Mouse (Mus musculus) T-helper 2 cell (primary cell): ENCODE results near the gene Rcsd1.

Source experiments
- in situ Hi-C: fragments of 300-600 bp; cut with MboI, MseI; formaldehyde crosslinking; loops from one replicate; pipeline ENCODE4 v1.15.1; 2025; ENCODE audit warnings: high pct_unique_total_duplicates

The Rcsd1 gene

GRCm38 (mm10) chr1:165709629-165710256 lies at the start of gene Rcsd1:
Gene Rcsd1 (minus strand): TSS chr1:165709757.
- in situ Hi-C loops: loop anchor here (10.0 kb wide), 1 partner anchor 1255 kb away; the partner anchor contains the start of gene Atp1b1

- in situ Hi-C loops: loop anchor here (25.0 kb wide), 1 partner anchor 1232 kb away; no protein-coding TSS in a partner anchor
Observed at GRCm38 (mm10) chr1:165755194-165755593, 45.6 kb upstream of the Rcsd1 start.

DNA sequence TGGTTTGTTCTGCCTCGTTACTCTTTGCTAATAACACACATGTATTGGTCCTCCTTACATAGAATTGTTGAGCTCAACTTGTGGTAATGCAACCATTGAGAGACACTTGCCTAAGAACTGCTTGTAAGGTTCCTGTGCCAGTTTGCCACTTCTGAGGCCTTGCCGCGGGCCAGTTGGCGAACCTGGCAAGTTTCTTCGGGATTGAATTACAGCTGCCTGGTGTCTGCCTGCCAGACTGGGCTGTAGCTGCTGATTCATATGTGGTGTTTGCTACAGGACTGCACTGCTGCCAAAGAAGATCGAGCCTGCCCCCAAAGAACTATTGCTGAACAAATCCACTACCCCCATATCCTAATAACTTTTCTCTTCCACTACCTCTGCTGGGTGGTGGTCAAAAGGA lies 44.6 kb upstream of the Rcsd1 start:
- in situ Hi-C loops: loop anchor here (25.0 kb wide), 1 partner anchor 1233 kb away; no protein-coding TSS in a partner anchor

DNA sequence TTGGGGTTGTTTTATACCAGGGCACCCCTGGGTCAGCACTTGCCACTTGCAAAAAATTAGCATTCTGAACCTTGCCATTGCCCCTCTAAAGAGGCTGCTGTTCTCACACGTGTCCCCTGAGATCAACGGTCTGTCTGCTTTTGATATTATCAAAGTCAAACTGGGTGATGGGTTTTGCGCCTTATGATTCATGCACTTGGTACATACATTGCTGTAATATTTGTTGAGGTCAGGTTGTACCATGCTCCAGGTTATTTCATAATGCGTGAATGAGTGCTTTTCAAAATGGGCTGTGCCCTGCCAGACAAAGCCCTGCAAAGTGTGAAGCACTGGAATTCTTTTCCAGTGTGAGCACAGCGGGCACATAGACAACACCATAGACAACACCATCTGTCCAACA lies 42.3 kb upstream of the Rcsd1 start:
- in situ Hi-C loops: loop anchor here (25.0 kb wide), 1 partner anchor 1235 kb away; no protein-coding TSS in a partner anchor

- in situ Hi-C loops: loop anchor here (25.0 kb wide), 1 partner anchor 1236 kb away; no protein-coding TSS in a partner anchor
Observed at GRCm38 (mm10) chr1:165751142-165751541, 41.6 kb upstream of the Rcsd1 start.

DNA sequence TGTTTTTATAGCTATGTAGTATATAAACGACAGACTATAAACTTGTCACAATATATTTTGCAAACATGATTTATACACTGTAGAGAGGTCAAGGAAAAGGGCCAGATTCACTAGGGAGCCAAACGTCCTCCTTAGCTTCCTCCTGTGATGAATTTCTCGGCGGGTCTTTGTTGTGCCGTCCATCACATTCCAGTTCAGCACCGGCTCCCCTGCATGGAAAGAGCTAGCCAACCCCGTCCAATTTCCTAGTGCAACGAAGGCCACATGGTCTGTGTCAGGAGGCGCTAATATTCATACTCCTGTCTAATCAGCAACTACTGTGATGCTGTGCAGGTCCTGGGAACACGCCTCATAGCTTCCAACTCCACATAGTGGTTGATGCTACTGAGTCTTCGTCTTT lies 38.5 kb upstream of the Rcsd1 start:
- in situ Hi-C loops: no loop called here

DNA sequence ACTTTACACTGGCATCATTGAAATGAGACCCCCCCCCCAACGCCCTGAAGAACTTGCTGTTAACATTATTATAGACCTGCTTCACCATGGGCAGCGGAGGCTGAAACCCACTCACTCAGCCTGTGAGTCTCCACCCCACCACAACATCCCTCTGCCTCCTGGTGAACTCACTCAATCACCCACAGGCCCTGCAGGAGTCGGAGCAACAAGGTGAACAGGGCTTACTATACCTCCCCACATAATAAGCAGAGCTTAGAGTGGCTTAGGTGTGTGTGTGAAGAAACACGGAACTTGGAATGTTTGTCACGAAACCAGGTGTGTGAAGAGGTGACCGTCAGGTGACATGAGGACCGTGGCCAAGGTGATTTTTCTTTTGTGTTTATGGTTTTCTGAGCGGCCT lies 32.4 kb upstream of the Rcsd1 start:
- in situ Hi-C loops: no loop called here

DNA sequence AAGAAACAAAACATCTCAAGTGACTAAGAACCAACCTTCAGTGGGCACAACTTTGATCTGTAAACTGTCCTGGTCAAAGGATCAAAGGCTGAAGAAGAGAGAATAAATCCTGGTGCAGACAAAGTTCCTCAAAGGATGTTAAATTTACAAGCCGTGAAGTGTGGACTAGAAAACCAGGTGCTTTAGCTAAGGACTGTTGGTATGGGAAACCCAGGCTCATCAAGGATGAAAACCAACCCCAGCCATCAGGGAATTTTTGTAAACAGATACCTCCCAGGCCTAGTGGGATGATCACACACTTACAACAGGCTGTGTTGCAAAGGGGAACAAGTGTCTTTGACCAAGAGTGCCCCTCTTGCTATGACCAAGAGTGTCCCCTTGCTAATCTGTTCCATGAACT lies 29.4 kb upstream of the Rcsd1 start:
- in situ Hi-C loops: loop anchor here (5.0 to 10.0 kb wide), 2 partner anchors 77 to 154 kb away; no protein-coding TSS in a partner anchor

DNA sequence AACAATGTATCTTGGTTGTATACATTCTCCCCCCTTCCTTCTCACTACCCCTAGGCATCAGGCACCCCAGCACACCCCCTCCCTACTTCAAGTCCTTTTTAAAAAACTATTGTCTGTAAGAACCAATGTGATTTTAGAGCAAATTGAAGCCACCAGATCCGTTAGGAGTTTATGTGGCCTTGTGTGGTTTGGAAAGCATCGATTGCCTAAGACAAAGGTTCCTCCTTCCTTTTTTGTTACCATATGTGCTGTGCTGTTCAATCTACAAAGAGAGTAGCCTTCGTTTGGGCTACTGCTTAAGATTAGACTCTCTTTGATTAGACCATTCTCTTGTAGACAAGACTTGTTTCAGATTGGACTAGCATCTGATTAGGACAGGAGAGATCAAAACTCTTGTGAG lies 28.3 kb upstream of the Rcsd1 start:
- in situ Hi-C loops: loop anchor here (5.0 to 10.0 kb wide), 2 partner anchors 76 to 153 kb away; no protein-coding TSS in a partner anchor

DNA sequence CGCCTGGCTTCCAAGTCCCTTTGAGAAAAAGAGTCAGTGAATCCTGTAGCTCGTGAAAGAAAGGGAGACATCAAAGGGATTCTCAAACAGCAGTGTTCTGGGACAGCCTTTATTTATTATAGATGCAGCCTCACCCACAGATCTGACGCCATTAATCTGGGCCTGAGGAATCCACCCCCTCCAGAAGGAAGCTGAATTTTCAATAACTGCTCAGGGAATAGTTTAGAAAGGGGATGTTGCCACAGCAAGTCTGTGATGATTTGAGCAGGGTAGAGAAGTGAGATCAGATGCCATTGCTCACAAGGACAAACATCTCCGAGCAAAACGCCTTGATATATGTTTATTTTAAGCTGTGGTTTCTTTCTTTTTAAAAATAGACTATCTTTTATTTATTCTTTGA lies 27.9 kb upstream of the Rcsd1 start:
- in situ Hi-C loops: loop anchor here (5.0 to 10.0 kb wide), 2 partner anchors 75 to 153 kb away; no protein-coding TSS in a partner anchor

DNA sequence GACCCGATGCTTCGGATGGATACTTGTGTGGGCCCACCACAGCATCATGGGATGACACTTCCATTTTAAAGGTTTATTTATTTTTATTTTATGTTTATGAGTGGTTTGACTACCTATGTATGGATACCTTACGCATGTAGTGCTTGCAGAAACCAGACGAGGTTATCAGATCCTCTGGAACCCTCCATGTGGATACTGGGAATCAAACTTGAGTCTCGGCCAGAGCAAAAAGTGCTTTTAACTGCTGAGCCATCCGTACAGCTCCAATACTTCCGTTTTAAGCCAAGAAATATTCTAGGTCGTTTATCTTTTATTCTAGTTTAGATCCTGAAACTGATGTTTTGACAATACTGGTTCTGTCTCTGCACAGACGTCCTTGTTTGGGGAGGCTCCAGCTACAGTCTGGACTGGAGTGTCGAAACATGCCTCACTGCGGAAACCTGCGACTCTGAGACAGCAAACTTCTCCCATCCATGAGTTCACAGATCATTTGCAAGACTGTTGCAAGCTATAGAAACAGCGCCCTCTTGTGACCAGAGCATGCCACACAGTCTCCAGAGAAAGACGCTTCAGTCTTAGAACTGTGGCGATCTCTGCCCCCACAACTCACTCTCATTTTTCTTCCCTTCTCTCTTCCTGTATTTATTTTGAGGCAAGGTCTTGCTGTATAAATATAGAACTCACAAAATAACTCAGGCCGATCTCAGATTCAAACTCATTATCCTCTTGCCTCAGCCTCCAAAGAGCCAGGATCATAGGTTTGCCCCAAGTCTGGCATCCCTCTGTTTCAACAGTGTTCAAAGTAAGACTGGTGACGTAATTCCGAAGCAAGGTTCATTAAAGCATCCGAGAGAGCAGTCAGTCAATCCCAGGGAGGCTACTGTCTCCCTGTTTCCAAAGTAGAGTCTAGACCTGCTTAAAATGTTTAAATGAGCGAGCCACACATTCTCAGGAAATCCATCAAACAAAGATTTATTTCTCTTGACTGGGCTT lies 26.6 kb upstream of the Rcsd1 start:
- in situ Hi-C loops: loop anchor here (5.0 to 10.0 kb wide), 2 partner anchors 74 to 151 kb away; no protein-coding TSS in a partner anchor

DNA sequence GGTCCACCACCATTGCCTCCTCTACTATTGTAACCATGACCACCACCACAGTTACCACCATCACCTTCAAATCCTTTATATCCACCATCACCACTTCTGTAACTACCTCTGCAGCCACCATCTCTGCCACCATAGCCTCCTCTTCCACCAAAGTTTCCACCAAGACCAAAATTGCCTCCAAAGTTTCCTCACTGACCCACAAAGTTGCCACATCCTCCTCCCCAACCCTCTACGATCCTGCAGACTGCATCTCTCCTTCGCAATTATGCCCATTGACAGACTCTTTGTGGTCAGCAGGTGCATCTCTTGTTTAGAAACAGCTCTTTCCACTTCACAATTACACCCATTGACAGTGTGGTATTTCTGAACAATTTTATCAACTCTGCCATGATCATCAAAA lies 25.3 kb upstream of the Rcsd1 start:
- in situ Hi-C loops: loop anchor here (5.0 to 10.0 kb wide), 2 partner anchors 73 to 150 kb away; no protein-coding TSS in a partner anchor

DNA sequence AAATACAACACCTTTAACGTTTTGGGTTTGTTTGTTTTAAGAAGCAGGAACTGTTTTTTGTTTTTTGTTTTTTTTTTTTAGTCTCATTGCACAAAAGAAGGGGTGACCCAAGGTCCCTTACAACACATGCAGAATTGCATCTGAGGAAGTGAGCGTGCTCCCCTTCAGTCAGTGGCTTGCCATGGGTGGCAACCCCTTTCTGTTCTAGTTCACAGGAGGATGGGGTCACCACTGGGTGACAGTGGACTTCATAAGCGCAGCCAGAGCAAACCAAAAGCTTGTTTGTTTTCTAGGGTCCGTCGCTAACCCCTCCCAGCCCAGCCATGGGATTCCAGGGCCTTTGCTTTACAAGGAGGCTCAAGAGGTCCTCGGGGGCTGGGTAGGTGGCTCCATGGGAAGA lies 22.0 kb upstream of the Rcsd1 start:
- in situ Hi-C loops: loop anchor here (10.0 kb wide), 1 partner anchor 147 kb away; no protein-coding TSS in a partner anchor

DNA sequence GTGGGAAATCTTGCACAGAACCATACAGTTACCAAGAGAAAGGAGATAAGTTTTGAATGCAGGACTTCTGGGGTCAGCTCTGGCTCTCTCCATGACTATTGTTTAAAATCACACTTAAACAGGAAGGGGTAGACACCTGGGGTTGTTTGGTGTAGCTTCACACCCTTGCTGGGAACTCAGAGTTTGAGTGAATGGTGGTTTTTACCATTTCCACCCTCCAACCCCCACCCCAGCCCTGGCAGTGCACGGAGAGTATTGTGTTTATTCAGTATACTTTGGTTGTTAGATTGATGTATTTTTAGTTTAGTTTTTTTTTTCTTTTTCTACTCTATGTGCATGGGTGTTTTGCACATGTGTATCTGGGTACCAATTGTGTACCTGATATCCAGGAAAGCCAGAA lies 20.6 kb upstream of the Rcsd1 start:
- in situ Hi-C loops: loop anchor here (10.0 kb wide), 1 partner anchor 145 kb away; no protein-coding TSS in a partner anchor

DNA sequence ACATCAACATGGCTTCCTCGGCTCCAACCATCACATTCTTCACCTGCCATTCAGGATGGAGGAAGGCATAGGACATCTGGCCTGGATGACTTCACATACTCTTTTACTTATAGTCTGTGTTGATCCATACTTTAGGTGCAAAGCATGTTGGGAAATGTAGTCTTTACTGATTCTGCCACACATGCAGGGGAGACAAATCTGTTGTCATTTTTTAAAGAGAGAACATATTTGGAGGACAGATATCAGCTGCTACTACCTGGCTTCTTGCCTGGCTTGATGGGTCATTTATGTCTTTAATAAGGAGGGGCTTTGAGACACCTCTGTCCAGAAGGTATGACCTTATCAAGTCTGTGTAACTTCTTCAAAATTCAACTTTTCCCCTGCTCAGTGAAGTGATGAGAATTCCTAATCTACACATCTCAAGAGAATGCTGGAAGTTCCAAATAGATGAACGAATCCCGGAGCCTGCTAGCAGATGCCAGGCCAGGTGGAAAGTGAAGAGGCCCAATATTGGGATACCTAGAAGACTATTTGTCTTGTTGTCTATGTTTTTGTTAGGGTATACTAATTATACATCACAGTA lies 18.6 kb upstream of the Rcsd1 start:
- in situ Hi-C loops: no loop called here

DNA sequence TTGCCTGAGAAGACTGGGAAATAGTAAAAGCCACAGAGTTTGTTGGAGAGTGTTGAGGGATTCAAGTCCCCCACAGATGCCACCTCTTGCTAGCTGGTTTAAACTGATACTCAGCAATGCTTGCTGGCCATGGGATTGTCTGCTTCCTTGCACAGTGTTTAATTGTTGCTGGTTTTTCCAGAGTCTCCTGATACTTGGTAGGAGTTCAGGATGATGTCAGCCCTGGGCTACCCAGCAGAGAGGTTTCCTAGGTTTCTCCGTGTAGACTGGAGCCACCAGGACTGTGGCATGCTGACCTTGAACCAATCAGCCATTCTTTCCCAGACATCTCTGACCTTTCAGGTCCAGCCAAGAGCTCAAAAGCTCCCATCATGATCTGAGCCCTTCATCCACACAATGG lies 17.4 kb upstream of the Rcsd1 start:
- in situ Hi-C loops: no loop called here

- in situ Hi-C loops: no loop called here
Observed at GRCm38 (mm10) chr1:165725039-165725644, 15.6 kb upstream of the Rcsd1 start.

- in situ Hi-C loops: no loop called here
Observed at GRCm38 (mm10) chr1:165724219-165725033, 14.9 kb upstream of the Rcsd1 start.

DNA sequence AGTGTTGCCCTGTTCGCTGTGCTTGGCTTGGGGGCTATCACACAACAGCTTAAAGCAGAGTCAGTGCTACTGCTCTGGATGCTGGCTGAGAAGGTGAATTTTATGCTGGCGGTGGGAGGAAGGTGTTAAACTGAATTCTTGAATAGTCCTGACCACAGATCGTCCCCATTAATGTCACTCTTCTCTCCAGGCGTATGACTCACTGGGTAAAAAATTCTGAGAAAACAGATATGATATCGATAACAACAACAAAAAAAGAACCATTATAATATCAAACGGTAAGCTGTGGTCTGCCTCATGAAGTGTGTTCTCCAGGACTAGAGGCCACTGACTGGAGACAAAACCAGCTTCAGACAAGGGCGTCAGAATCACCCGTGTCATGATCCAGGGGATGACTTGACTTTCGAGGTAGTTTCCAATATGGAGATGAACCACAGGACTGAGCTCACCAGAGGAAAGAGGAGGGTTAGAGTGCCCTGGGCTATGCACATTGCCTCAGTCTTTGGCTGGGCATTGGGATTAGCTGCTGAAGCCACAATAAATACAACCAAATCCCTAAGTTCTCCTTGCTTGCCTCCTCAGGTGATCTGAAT lies 13.1 kb upstream of the Rcsd1 start:
- in situ Hi-C loops: no loop called here
